Mouse (Mus musculus) olfactory bulb, adult 2 months (tissue): Measurements from ENCODE around the gene U2af1l4. TPM values are rescaled to one million over a fixed set of nuclear protein-coding genes. Genes with fewer than 3 reads are reported as not detected.
A peak's percentile ranks its signal among the peaks of the same experiment; 100 is the strongest.

Experiments used
- H3K27ac ChIP-seq: fragments of 200-500 bp; 2 replicates; pipeline ENCODE4 v1.5.1; 2012; ENCODE audit warnings: low read depth, low read length; ENCODE audit not compliant: insufficient read depth
- H3K4me1 ChIP-seq: fragments of 200-500 bp; 2 replicates; pipeline ENCODE4 v1.6.1; 2012; ENCODE audit warnings: low read length; ENCODE audit not compliant: control insufficient read depth, insufficient read depth
- H3K4me3 ChIP-seq: fragments of 200-500 bp; 2 replicates; pipeline ENCODE4 v1.5.1; 2012; ENCODE audit warnings: mild to moderate bottlenecking, low read depth, low read length, moderate library complexity; ENCODE audit not compliant: insufficient read depth
- CTCF ChIP-seq: fragments of 200-500 bp; IDR thresholded peaks from 2 replicates; pipeline ENCODE4 v1.5.1; 2012; ENCODE audit warnings: low read depth, mild to moderate bottlenecking, low read length, moderate library complexity; ENCODE audit not compliant: insufficient read depth
- POLR2A ChIP-seq: fragments of 200-500 bp; IDR thresholded peaks from 2 replicates; pipeline ENCODE4 v1.6.1; 2012; ENCODE audit warnings: mild to moderate bottlenecking, low read depth, low read length, moderate library complexity; ENCODE audit not compliant: insufficient read depth
- WGBS: fragments of 180-500 bp; shearing (Covaris S2); methylation state at CpG from one replicate; pipeline ENCODE4 v1.1.7; 2018; 5-methylcytosine and 5-hydroxymethylcytosine counted together
- polyA plus RNA-seq: library from polyadenylated mRNA; stranded (reverse); fragments of >200 nt; gene quantifications from 2 replicates; pipeline ENCODE4 v1.2.4, GENCODE M21; 2012; ENCODE audit warnings: low replicate concordance; ENCODE audit not compliant: missing spikeins, insufficient read depth, insufficient read length

U2af1l4 gene
- polyA plus RNA-seq, result not detected in 2 replicates

GRCm38 (mm10) chr7:30563117-30563905, at the start of gene U2af1l4, which contains the start of the genes Gm49396 and Psenen:
TSS of gene U2af1l4 (plus strand) at chr7:30563301.
TSS of gene Gm49396 (plus strand) at chr7:30563344.
TSS of gene Psenen (minus strand) at chr7:30563627.
- Histone ChIP-seq H3K27ac (peak within 1 kb of the TSS; percentile 84), H3K4me3 (peak within 1 kb of the TSS; percentile 69), H3K4me1 (peaks cover 15% of the 10 kb centered on the region)
- no peak; the same call in 1 of the 2 replicates for TF ChIP-seq POLR2A
- no peak for TF ChIP-seq CTCF
- under 1% methylated on average over 45 of the region's 45 CpGs for WGBS

GRCm38 (mm10) chr7:30515003-30515760, 47.9 kb upstream of the U2af1l4 start:
- no peak for TF ChIP-seq CTCF
- TF ChIP-seq POLR2A, result no peak
- 74% methylated on average over 24 of the region's 24 CpGs for WGBS
- H3K27ac ChIP-seq, result no peak overlapping the region
- H3K4me1 ChIP-seq, result no peaks in the 10 kb centered on the region
- H3K4me3 ChIP-seq, result no peak overlapping the region

GRCm38 (mm10) chr7:30518325-30518724, 44.8 kb upstream of the U2af1l4 start:
- Histone ChIP-seq H3K27ac (no peak overlapping the region), H3K4me1 (no peaks in the 10 kb centered on the region), H3K4me3 (no peak overlapping the region)
- TF ChIP-seq POLR2A (no peak), CTCF (no peak)
- 50% methylated on average over 8 of the region's 8 CpGs for WGBS

GRCm38 (mm10) chr7:30520396-30520795, 42.7 kb upstream of the U2af1l4 start:
- TF ChIP-seq POLR2A, result no peak
- no peak for TF ChIP-seq CTCF
- 47% methylated on average over 4 of the region's 4 CpGs for WGBS

GRCm38 (mm10) chr7:30520856-30521255, 42.2 kb upstream of the U2af1l4 start:
- Histone ChIP-seq H3K27ac (no peak overlapping the region), H3K4me1 (peaks cover 1% of the 10 kb centered on the region; the same call in 1 of the 2 replicates)

More at GRCm38 (mm10) chr7:30520396-30520795, 42.7 kb upstream of the U2af1l4 start:
- no peak overlapping the region for H3K4me3 ChIP-seq
- no peaks in the 10 kb centered on the region for H3K4me1 ChIP-seq
- no peak overlapping the region for H3K27ac ChIP-seq

GRCm38 (mm10) chr7:30522871-30523270, 40.2 kb upstream of the U2af1l4 start:
- peaks cover 15% of the 10 kb centered on the region for H3K4me1 ChIP-seq
- no peak overlapping the region for H3K27ac ChIP-seq
- TF ChIP-seq CTCF (no peak), POLR2A (no peak)
- WGBS, result 89% methylated on average over 10 of the region's 10 CpGs
- H3K4me3 ChIP-seq, result no peak overlapping the region

More at GRCm38 (mm10) chr7:30520856-30521255, 42.2 kb upstream of the U2af1l4 start:
- TF ChIP-seq POLR2A (no peak), CTCF (no peak)
- no peak overlapping the region for H3K4me3 ChIP-seq
- WGBS, result 50% methylated on average over 5 of the region's 5 CpGs

- no peak overlapping the region for H3K27ac ChIP-seq
- 81% methylated on average over 6 of the region's 6 CpGs for WGBS
- H3K4me3 ChIP-seq, result no peak overlapping the region
- TF ChIP-seq CTCF (no peak), POLR2A (no peak)
- H3K4me1 ChIP-seq, result peaks cover 26% of the 10 kb centered on the region
Observed at GRCm38 (mm10) chr7:30524487-30524886, 38.6 kb upstream of the U2af1l4 start.

GRCm38 (mm10) chr7:30525954-30526353, 37.1 kb upstream of the U2af1l4 start:
- Histone ChIP-seq H3K4me1 (peaks cover 40% of the 10 kb centered on the region), H3K27ac (no peak overlapping the region), H3K4me3 (no peak overlapping the region)
- WGBS, result 54% methylated on average over 10 of the region's 10 CpGs
- no peak for TF ChIP-seq CTCF
- no peak for TF ChIP-seq POLR2A
